Mouse (Mus musculus): Measurements from ENCODE around the gene Celsr3.

DNA sequence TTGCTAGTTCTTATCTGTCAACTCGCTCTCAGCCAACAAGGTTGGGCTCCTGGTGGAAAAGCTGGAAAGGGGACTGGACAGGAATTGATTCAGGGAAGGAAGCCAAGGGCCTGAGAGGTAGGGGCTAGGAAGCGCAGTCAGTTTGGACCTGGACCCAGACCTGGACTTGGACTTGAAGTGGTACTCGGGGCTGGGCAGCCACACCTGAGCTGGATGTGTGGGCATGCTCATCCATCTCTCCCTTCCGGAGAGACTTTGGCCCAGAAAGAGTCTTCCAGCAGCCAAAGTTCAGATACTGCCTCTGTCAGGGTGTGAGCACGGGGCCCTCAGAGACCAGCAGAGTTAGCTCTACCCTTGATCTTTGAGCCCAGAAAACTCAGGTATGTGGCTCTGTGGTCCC is 29.2 kb downstream of the Celsr3 start:
- TF ChIP-seq CTCF (IDR thresholded peaks at IDR 0.05; ENCODE audit: low read depth, low read length) = no peak
- no peak for TF ChIP-seq POLR2A (IDR thresholded peaks at IDR 0.05; ENCODE audit: borderline replicate concordance, low read depth, low read length)

All from bone marrow macrophage, adult 2 months (primary cell).